Mouse (Mus musculus) adipocyte (in vitro differentiated cells): ENCODE data around the gene Zc3h12a.

Source experiments
- DNase-seq: peaks from one replicate; pipeline ENCODE4 v3.0.0-alpha.2; 2016; ENCODE audit warnings: low spot score

Gene Zc3h12a

GRCm38 (mm10) chr4:125144627-125145026 is 17.0 kb upstream of the Zc3h12a start:
- DNase-seq = no peak

- DNase-seq = no peak
These were observed 16.6 kb upstream of the Zc3h12a start for GRCm38 (mm10) chr4:125144211-125144610.

DNA sequence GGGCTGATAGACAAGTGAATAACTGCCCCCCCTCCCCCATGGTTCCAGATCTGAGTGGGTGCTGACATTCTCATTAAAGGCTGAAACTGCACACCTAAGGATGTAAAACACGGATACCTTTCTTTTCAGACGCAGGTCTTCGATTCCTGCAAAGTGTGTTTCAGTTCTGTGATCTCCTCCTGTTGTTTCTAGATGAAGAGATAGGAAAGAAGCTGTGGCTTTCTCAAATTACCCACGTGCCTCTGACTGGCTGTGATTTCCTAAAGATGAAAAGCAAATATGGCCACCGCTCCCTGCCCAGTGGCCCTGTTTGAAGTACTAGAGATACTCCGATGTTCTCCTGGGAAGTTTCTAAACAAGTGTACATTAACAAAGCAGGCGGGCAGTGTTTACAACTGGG is 10.7 kb upstream of the Zc3h12a start:
- no peak for DNase-seq

DNA sequence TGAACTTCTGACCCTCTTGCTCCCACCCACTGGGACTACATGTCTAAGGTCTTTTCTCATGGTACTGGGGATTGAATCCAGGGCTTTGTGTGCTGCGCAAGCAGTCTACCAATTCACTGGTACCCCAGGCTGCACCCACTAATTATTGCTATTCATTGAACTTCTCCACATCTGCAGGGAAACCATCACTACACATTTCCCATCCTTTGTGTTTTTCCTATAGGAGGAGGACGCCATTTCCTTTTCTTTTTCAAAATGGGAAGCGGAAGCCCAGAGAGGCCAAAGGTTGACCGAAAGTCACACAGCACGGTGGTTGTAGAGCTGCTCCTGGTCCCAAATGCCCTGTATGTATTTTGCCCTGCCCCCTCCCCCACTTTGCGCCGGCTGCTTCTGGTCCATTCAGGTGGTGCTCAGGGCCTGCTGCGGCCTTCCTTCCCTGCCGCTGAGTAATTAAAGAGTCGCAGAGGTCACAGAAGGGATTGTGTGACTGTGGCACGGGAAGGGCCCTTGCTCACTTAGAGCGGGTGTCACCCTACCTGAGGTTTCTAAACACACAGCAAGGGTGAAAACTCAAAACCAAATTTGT is 8.8 kb upstream of the Zc3h12a start:
- no peak for DNase-seq

DNA sequence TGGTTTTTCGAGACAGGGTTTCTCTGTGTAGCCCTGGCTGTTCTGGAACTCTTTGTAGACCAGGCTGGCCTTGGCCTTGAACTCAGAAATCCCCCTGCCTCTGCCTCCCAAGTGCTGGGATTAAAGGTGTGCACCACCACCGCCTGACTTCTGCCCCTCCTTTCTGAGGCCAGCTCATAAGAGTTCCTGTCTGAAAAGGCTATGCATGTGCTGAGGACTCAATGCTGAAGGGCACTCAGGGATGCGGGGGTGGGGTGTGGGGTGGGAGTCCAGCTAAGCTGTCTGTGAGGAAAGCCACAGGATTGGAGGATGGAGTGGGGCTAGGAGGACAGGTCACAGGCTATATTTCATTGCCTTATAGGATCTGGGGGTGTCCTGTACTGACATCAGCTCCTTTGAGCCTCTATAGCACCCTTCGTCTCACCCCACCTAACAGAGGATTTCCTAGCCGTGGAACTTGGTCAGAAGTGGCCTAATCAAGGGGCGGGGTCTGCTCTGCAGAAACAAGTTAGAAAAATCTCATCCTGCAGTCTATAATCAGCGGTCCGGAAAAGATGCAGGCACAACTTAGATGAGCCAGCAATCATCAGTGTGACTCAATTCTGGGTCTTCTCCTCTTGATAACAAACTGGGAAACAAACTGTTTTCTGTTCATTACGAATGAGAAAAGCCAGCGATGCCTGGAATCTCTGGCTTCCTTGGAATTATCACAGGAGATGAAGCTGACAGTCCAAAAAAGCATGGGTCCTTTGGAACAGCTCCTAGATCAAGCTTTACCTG is 7.6 kb upstream of the Zc3h12a start:
- DNase-seq = no peak

GRCm38 (mm10) chr4:125134631-125135030 is 7.0 kb upstream of the Zc3h12a start:
- no peak for DNase-seq

- no peak for DNase-seq
These were observed 6.6 kb upstream of the Zc3h12a start for GRCm38 (mm10) chr4:125134192-125134591.

DNA sequence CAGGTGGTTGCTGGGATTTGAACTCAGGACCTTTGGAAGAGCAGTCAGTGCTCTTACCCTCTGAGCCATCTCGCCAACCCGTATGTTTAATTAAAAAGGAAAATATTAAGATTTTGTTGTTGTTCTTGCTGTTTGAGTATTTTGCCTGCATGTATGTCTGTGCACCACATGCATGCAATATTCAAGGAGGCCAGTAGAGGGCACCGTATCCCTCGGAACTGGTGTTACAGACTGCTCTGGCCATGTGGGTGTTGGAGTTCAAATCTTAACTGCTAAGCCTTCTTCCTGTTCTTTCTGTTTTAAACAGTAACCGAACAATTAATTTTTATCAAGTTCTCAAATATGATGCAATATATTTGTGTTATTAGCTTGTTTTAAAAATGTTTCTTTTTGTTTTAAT is 4.8 kb upstream of the Zc3h12a start:
- peak; percentile 79 for DNase-seq

DNA sequence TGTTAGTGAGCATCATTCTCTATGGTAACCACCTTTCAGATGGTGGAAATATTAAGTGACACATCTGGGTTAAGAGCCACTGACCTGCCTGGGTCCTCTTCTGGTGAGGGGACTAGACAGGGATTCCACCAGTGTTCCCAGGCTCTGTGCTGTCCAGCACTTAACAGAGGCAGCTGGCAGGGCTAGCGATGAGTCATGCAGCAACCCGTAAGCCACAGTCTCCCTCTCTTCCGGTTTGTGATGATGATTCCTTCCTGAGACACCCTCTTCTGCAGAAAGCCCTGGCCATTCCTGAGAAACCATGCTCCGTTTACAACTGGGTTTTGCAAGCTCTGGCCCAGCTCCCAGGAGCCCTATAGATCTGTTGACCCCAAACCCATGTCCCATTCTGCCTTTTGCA is 3.9 kb upstream of the Zc3h12a start:
- DNase-seq = peak; percentile 70

GRCm38 (mm10) chr4:125126761-125127160 is 879 bp downstream of the Zc3h12a start:
- DNase-seq = no peak

DNA sequence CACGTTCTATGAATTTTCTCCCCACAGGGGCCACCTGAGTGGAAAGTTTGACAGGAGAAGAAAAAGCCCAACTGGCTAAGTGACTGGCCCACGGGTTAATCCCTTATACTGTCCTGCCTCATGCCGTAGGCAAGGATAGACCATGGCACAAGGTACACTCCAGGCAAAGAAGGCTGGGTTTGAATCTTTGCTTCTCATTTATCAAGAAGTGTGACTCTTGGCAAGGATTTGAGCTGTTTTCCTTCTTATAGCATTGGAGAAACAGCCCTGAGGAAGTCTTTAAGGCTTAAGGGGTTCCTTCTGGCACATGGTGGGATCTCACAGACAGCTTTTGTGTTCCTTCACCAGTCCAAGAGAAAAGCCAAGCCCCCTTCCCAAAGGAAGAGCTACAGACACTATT is 1.5 kb downstream of the Zc3h12a start:
- DNase-seq = peak; percentile 14

- DNase-seq = peak; percentile 18
These were observed 2.2 kb downstream of the Zc3h12a start for GRCm38 (mm10) chr4:125125361-125125921.

DNA sequence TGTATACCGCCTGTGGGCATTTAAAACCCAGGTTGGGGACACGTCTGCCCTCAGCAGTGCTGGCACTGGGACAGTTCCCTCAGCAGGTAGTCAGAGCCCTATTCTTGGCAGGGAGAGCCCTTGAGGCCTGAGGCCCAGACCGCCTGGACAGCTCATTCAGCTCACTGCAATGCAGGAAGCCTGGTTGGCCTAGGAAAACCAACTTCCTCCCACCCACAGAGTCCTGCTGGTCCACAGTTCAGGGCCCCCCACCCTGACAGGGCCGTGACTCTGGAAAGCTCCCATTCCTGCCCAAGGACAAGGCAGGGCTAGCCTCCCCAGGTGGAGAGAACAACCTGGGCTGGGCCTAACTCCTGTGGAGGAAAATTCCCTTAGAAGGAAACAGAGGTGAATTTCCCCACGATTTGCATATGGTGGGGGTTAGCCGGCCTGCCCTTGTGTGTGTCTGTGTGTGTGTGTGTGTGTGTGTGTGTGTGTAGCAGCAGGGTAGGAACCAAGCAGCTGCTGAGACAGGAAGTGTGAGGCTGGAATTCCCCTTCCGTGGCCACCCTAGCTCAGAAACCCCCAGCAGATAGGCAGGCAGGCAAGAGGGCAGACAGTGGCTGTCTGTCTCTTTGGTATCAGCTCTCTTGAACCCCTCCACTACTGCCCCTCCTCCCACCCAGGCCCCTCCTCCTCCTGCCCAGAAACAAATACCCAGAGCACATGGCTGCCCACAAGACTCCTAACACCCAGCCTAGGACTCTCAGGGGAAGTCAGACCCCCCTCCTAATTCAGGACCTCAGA is 3.0 kb downstream of the Zc3h12a start:
- DNase-seq = peak; percentile 45

DNA sequence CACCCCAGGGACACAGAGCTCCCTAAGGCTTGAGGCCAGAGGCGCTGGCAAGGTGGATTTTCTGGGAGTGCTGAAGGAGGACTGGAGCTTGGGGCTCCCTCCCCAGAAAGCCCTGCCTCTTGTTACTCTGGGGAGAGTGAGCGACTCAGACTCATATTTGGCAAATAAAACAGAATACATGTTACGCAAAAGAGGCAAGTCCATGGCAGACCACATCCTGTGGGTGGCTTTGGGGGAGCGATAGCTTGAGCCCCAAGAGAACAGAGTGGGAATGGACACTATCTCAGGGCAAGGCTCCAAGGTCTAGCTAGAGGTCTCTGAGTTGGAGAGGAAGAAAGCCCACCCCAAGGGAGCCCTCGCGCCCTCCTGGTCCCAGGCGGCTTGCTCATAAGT is 4.4 kb downstream of the Zc3h12a start:
- DNase-seq = no peak

DNA sequence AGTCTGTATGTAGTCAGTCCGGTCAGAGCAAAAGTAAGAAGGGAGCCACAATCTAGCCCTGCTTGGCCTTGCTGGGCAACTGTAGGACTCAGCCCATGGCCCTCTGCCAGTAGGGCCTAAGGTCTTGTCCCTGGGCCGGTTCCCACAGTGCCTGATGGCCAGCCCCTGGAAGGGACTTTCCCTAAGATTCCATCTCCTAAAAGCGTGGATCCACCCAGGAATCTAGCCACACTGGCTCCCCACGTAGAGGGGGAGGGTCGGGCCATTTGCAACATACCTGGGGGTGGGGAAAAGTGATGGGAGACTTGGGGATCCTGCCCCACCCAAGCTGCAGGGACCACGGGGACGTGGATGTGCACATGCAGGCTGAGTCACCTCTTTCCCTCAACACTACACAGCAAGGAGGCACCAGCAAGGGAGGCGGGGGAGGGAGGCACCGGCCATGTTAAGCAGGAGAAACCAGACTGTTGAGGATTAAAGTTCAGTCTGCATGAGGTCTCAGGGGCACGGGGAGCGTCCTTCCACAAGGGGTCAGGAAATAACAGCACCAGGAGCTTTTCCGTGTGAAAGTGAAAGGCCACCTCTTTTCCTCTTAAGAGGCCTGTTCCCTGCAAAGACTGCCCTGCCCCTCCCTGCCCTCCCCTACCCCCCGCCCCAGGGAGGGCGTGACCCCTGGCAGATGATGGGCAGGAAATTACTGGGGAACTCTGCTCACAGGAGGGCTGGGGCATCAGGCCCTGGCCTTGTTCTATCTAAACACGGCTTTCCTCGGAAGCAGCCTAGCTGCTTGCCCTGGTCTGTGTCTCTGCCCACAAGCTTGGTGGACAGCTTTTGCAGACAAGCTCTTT is 5.0 kb downstream of the Zc3h12a start:
- DNase-seq = peak; percentile 98

DNA sequence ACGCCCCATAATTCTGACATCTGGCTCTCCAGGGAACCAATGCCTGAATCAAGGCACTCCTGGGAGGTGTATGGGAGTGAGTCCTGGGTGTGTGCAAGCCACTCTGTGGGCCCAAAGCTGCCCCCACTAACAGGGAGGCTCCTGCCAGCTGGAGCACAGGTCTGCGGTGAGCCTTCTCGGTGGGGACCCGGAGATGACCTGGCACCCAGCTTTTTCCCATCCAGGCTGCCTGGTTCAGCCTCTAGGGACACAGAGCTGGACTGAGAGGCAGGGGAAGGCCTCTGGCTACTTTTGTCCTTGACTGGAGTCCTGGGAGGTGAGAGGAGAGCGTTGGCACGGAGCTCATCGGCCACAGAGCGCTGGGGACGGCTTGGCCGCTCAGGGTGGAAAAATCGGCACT is 7.9 kb downstream of the Zc3h12a start:
- peak; percentile 16 for DNase-seq

- DNase-seq = peak; percentile 26
These were observed 8.6 kb downstream of the Zc3h12a start for GRCm38 (mm10) chr4:125119070-125119469.

GRCm38 (mm10) chr4:125117902-125118320 is 9.7 kb downstream of the Zc3h12a start:
- peak; percentile 70 for DNase-seq

DNA sequence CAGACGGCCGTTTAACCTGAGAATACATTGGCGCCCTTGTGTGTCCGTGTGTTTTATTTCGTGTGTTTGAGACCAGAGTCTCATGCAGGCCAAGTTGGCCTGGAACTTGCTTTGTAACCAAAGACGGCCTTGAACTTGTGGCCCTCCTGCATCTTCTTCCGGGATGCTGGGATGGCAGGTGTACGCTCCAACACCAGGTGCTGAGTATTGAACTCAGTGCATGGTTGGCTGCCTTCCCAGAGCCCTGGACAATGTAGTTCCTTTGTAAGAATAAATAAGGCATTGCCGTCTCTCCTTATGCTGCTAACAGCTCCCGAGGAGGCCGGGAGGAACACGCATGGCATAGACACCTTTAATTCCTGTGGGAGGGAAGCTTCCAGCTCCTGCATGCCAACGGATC is 10.7 kb downstream of the Zc3h12a start:
- no peak for DNase-seq

GRCm38 (mm10) chr4:125116090-125116861 is 11.4 kb downstream of the Zc3h12a start:
- peak; percentile 98 for DNase-seq

- DNase-seq = peak; percentile 92
These were observed 11.9 kb downstream of the Zc3h12a start for GRCm38 (mm10) chr4:125115710-125116089.
